Mouse (Mus musculus): ENCODE results near the gene 1500011B03Rik. TPM values are rescaled to one million over a fixed set of nuclear protein-coding genes. Genes with fewer than 3 reads are reported as not detected.

The 1500011B03Rik gene
- polyA plus RNA-seq, 1 experiment from 2014 or later: 70.3 TPM

GRCm38 (mm10) chr5:114783405-114784163, 39.7 kb downstream of the 1500011B03Rik start:
- Histone ChIP-seq H3K4me1 (replicated peaks; ENCODE audit: control insufficient read depth, insufficient read depth, low read length) (peaks cover 68% of the 10 kb centered on the region), H3K27me3 (replicated peaks; ENCODE audit: control insufficient read depth, insufficient read depth, low read length) (no peaks in the 10 kb centered on the region), H3K4me3 (ENCODE audit: low read depth, low read length) (no peak overlapping the region), H3K27ac (ENCODE audit: low read depth, low read length) (peak overlapping the region; percentile 33), H3K9me3 (ENCODE audit: control insufficient read depth, low read length) (no peaks in the 10 kb centered on the region), H3K9ac (ENCODE audit: low read depth, low read length) (no peak overlapping the region), H3K36me3 (ENCODE audit: control insufficient read depth, insufficient read depth, low read length) (peaks cover 2% of the 10 kb centered on the region; the same call in 1 of the 2 replicates), H3K4me2 (peak overlapping the region; percentile 21)
- 57% methylated on average over 12 of the region's 12 CpGs for WGBS
- ATAC-seq (replicated peaks; ENCODE audit: low FRiP score) (peak; percentile 24; the same call in 1 of the 2 replicates), DNase-seq (ENCODE audit: low spot score) (no peak)

- ATAC-seq (replicated peaks; ENCODE audit: low FRiP score): no peak
Measured at GRCm38 (mm10) chr5:114782991-114783390, 40.3 kb downstream of the 1500011B03Rik start.

GRCm38 (mm10) chr5:114780912-114781311, 42.4 kb downstream of the 1500011B03Rik start:
- Histone ChIP-seq H3K27ac (ENCODE audit: low read depth, low read length) (peak overlapping the region; percentile 13; the same call in 1 of the 2 replicates), H3K4me3 (ENCODE audit: low read depth, low read length) (no peak overlapping the region), H3K27me3 (replicated peaks; ENCODE audit: control insufficient read depth, insufficient read depth, low read length) (no peaks in the 10 kb centered on the region), H3K9ac (ENCODE audit: low read depth, low read length) (no peak overlapping the region), H3K4me2 (peak overlapping the region; percentile 16; the same call in 1 of the 2 replicates), H3K9me3 (ENCODE audit: control insufficient read depth, low read length) (no peaks in the 10 kb centered on the region), H3K4me1 (replicated peaks; ENCODE audit: control insufficient read depth, insufficient read depth, low read length) (peaks cover 91% of the 10 kb centered on the region), H3K36me3 (ENCODE audit: control insufficient read depth, insufficient read depth, low read length) (no peaks in the 10 kb centered on the region; the same call in 1 of the 2 replicates)
- DNase-seq (ENCODE audit: low spot score) (no peak), ATAC-seq (replicated peaks; ENCODE audit: low FRiP score) (no peak)
- 76% methylated on average over 7 of the region's 7 CpGs for WGBS

More at GRCm38 (mm10) chr5:114782991-114783390, 40.3 kb downstream of the 1500011B03Rik start:
- Histone ChIP-seq H3K36me3 (ENCODE audit: control insufficient read depth, insufficient read depth, low read length) (no peaks in the 10 kb centered on the region; the same call in 1 of the 2 replicates), H3K4me2 (no peak overlapping the region; the same call in 1 of the 2 replicates), H3K9me3 (ENCODE audit: control insufficient read depth, low read length) (no peaks in the 10 kb centered on the region), H3K9ac (ENCODE audit: low read depth, low read length) (no peak overlapping the region), H3K4me1 (replicated peaks; ENCODE audit: control insufficient read depth, insufficient read depth, low read length) (peaks cover 73% of the 10 kb centered on the region), H3K27me3 (replicated peaks; ENCODE audit: control insufficient read depth, insufficient read depth, low read length) (no peaks in the 10 kb centered on the region), H3K27ac (ENCODE audit: low read depth, low read length) (peak overlapping the region; percentile 33; the same call in 1 of the 2 replicates), H3K4me3 (ENCODE audit: low read depth, low read length) (no peak overlapping the region)
- WGBS: 62% methylated on average over 9 of the region's 9 CpGs
- DNase-seq (ENCODE audit: low spot score): no peak

- DNase-seq (ENCODE audit: low spot score) (no peak), ATAC-seq (replicated peaks; ENCODE audit: low FRiP score) (no peak)
- WGBS: 58% methylated on average over 7 of the region's 7 CpGs
- no peaks in the 10 kb centered on the region; the same call in 1 of the 2 replicates for H3K36me3 ChIP-seq (ENCODE audit: control insufficient read depth, insufficient read depth, low read length)
- no peak overlapping the region for H3K27ac ChIP-seq (ENCODE audit: low read depth, low read length)
- no peaks in the 10 kb centered on the region for H3K27me3 ChIP-seq (replicated peaks; ENCODE audit: control insufficient read depth, insufficient read depth, low read length)
- peaks cover 89% of the 10 kb centered on the region for H3K4me1 ChIP-seq (replicated peaks; ENCODE audit: control insufficient read depth, insufficient read depth, low read length)
- H3K4me3 ChIP-seq (ENCODE audit: low read depth, low read length): no peak overlapping the region
- no peak overlapping the region for H3K4me2 ChIP-seq
- H3K9ac ChIP-seq (ENCODE audit: low read depth, low read length): no peak overlapping the region
- H3K9me3 ChIP-seq (ENCODE audit: control insufficient read depth, low read length): no peaks in the 10 kb centered on the region
Measured at GRCm38 (mm10) chr5:114779956-114780489, 43.2 kb downstream of the 1500011B03Rik start.

GRCm38 (mm10) chr5:114776174-114776573, 47.1 kb downstream of the 1500011B03Rik start:
- Histone ChIP-seq H3K4me2 (peak overlapping the region; percentile 90), H3K4me3 (ENCODE audit: low read depth, low read length) (peak overlapping the region; percentile 100), H3K9ac (ENCODE audit: low read depth, low read length) (peak overlapping the region; percentile 96), H3K9me3 (ENCODE audit: control insufficient read depth, low read length) (no peaks in the 10 kb centered on the region), H3K27ac (ENCODE audit: low read depth, low read length) (no peak overlapping the region), H3K4me1 (replicated peaks; ENCODE audit: control insufficient read depth, insufficient read depth, low read length) (peaks cover 62% of the 10 kb centered on the region), H3K36me3 (ENCODE audit: control insufficient read depth, insufficient read depth, low read length) (no peaks in the 10 kb centered on the region; the same call in 1 of the 2 replicates), H3K27me3 (replicated peaks; ENCODE audit: control insufficient read depth, insufficient read depth, low read length) (no peaks in the 10 kb centered on the region)
- no peak for ATAC-seq (replicated peaks; ENCODE audit: low FRiP score)
- DNase-seq (ENCODE audit: low spot score): no peak
- WGBS: 57% methylated on average over 7 of the region's 7 CpGs

- WGBS: under 1% methylated on average over 62 of the region's 63 CpGs
- ATAC-seq (replicated peaks; ENCODE audit: low FRiP score) (no peak), DNase-seq (ENCODE audit: low spot score) (peak; percentile 46)
- Histone ChIP-seq H3K27me3 (replicated peaks; ENCODE audit: control insufficient read depth, insufficient read depth, low read length) (no peaks in the 10 kb centered on the region), H3K36me3 (ENCODE audit: control insufficient read depth, insufficient read depth, low read length) (no peaks in the 10 kb centered on the region; the same call in 1 of the 2 replicates), H3K9ac (ENCODE audit: low read depth, low read length) (peak within 1 kb of the TSS; percentile 96), H3K27ac (ENCODE audit: low read depth, low read length) (peak within 1 kb of the TSS; percentile 72), H3K4me1 (replicated peaks; ENCODE audit: control insufficient read depth, insufficient read depth, low read length) (peaks cover 54% of the 10 kb centered on the region), H3K9me3 (ENCODE audit: control insufficient read depth, low read length) (no peaks in the 10 kb centered on the region), H3K4me2 (peak within 1 kb of the TSS; percentile 90), H3K4me3 (ENCODE audit: low read depth, low read length) (peak within 1 kb of the TSS; percentile 100)
Measured at GRCm38 (mm10) chr5:114775056-114775979, 48.0 kb downstream of the 1500011B03Rik start, which contains the start of gene Git2. Git2 (minus strand) TSS chr5:114775517.

- H3K27ac ChIP-seq (ENCODE audit: low read depth, low read length): peak within 1 kb of the TSS; percentile 72
- peak within 1 kb of the TSS; percentile 96 for H3K9ac ChIP-seq (ENCODE audit: low read depth, low read length)
- H3K4me3 ChIP-seq (ENCODE audit: low read depth, low read length): peak within 1 kb of the TSS; percentile 100
- WGBS: under 1% methylated on average over 56 of the region's 73 CpGs
- ATAC-seq (replicated peaks; ENCODE audit: low FRiP score) (peak; percentile 83), DNase-seq (ENCODE audit: low spot score) (peak; percentile 86)
- H3K27me3 ChIP-seq (replicated peaks; ENCODE audit: control insufficient read depth, insufficient read depth, low read length): no peaks in the 10 kb centered on the region
- peaks cover 46% of the 10 kb centered on the region for H3K4me1 ChIP-seq (replicated peaks; ENCODE audit: control insufficient read depth, insufficient read depth, low read length)
- H3K36me3 ChIP-seq (ENCODE audit: control insufficient read depth, insufficient read depth, low read length): no peaks in the 10 kb centered on the region; the same call in 1 of the 2 replicates
- H3K9me3 ChIP-seq (ENCODE audit: control insufficient read depth, low read length): no peaks in the 10 kb centered on the region
- peak within 1 kb of the TSS; percentile 90 for H3K4me2 ChIP-seq
Measured at GRCm38 (mm10) chr5:114774403-114775051, 48.7 kb downstream of the 1500011B03Rik start, which contains the start of gene Ankrd13a. Ankrd13a (plus strand) TSS chr5:114774677.

All from liver, embryonic 11.5 days (tissue).